Mouse (Mus musculus): ENCODE results near the gene Wdr95. TPM values are rescaled to one million over a fixed set of nuclear protein-coding genes. Genes with fewer than 3 reads are reported as not detected.

Wdr95 gene
- total and polyA plus RNA-seq, 3 experiments = not detected

DNA sequence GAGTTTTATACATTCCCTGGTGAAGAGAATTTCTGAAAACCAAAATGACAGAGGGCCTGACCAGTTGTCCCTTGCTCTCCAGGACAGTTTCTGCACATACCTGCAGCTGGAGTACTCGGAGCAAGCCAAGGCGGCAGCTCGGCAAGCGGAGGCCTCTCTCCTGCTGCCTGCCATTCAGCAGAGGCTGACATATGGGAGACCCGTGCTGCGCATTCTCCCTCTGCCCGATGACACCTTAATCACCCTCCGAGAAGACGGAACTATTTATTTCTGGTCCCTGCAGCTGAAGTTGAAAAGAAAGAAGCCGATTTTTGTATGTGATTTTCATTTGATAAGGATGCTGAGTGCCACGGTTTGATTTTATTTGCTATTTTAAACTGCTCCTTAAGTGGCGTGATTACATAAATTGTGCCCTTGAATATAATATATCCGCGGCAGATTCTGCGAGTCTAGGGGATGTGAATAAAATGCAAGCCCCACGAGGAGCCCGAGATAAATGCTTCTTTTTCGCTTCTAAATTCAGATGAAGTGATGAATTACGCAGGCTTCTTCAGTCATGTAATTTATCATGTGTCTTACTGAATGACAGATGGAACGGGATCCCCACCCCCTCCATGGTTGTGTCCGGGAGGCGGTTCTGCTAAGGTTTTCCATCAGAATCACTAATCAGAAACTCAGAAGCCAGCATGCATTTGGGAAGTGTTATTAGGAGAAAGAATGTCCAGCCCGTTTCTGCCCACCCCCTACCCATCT is 24.9 kb upstream of the Wdr95 start:
- no peak for TF ChIP-seq CHD1 (IDR thresholded peaks at IDR 0.05; ENCODE audit: low read depth, low read length)
- no peak for TF ChIP-seq USF2 (IDR thresholded peaks at IDR 0.05; ENCODE audit: borderline replicate concordance in 1 of 2, insufficient read depth in 1 of 2, low read depth in 1 of 2, low read length in 2 of 2)
- TF ChIP-seq JUND (IDR thresholded peaks at IDR 0.05; ENCODE audit: low read depth, low read length) = no peak
- TF ChIP-seq POLR2AphosphoS2 (IDR thresholded peaks at IDR 0.05; ENCODE audit: low read length) = no peak
- TF ChIP-seq NELFE (IDR thresholded peaks at IDR 0.05; ENCODE audit: low read depth, low read length) = no peak
- TF ChIP-seq TCF12 (IDR thresholded peaks at IDR 0.05; ENCODE audit: low read depth, low read length) = no peak
- TF ChIP-seq NRF1 (IDR thresholded peaks at IDR 0.05; ENCODE audit: insufficient read depth, low read depth, low read length, poor library complexity, severe bottlenecking) = no peak
- TF ChIP-seq RAD21 (IDR thresholded peaks at IDR 0.05; ENCODE audit: low read depth, low read length) = no peak
- TF ChIP-seq ZC3H11A (IDR thresholded peaks at IDR 0.05; ENCODE audit: low read depth, low read length) = no peak
- no peak for TF ChIP-seq MXI1 (IDR thresholded peaks at IDR 0.05; ENCODE audit: low read depth, low read length)
- no peak for TF ChIP-seq POLR2A (IDR thresholded peaks at IDR 0.05; ENCODE audit: control insufficient read depth in 1 of 2, insufficient read depth in 1 of 2, low read depth in 1 of 2, low read length in 2 of 2, poor library complexity in 1 of 2)
- no peak for TF ChIP-seq POLR2AphosphoS5 (IDR thresholded peaks at IDR 0.05; ENCODE audit: borderline replicate concordance, low read depth, low read length)
- no peak for TF ChIP-seq ZKSCAN1 (IDR thresholded peaks at IDR 0.05; ENCODE audit: low read depth, low read length)
- TF ChIP-seq MYB (IDR thresholded peaks at IDR 0.05; ENCODE audit: low read depth, low read length) = no peak
- no peak for TF ChIP-seq CTCF (IDR thresholded peaks at IDR 0.05 in 2 of 3, conservative IDR thresholded peaks at IDR 0.05 in 1 of 3; ENCODE audit: control insufficient read depth in 1 of 3, insufficient read depth in 1 of 3, low read depth in 2 of 3, low read length in 3 of 3, poor library complexity in 1 of 3, severe bottlenecking in 1 of 3)
- no peak for TF ChIP-seq E2F4 (IDR thresholded peaks at IDR 0.05; ENCODE audit: borderline replicate concordance, low read depth, low read length)
- no peak for TF ChIP-seq USF1 (IDR thresholded peaks at IDR 0.05; ENCODE audit: low read depth, low read length)
- H3K9me3 ChIP-seq (replicated peaks; ENCODE audit: insufficient read depth, low read length) = no peaks in the 10 kb centered on the region; the same call in 1 of the 2 replicates

DNA sequence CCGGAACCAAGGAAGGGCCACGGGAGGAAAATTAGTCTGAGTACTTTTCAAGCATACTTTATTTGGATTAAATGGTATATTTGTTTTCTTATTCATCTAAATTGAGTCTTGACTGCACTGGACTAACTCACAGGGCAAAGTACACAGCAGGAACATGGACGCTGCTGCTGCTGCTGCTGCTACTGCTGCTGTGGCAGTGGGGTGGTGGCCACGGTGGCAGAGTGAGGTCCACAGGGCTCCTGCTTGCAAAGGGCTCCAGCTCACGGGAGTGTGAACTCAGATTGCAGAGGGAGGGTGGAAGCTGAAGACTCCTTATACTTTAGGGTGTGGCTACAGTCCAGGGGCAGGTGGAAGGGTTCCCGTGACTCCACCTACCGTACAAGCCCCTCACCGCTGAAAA is 23.5 kb upstream of the Wdr95 start:
- Histone ChIP-seq H3K27me3 (ENCODE audit: control insufficient read depth in 1 of 2, insufficient read depth in 2 of 2, low read length in 2 of 2) (no peaks in the 10 kb centered on the region), H3K79me2 (ENCODE audit: control insufficient read depth, insufficient read depth, low read length, poor library complexity) (no peaks in the 10 kb centered on the region), H3K4me3 (ENCODE audit: control insufficient read depth in 1 of 2, insufficient read depth in 1 of 2, low read depth in 2 of 2, low read length in 2 of 2) (no peak overlapping the region), H3K9ac (ENCODE audit: control insufficient read depth, low read depth, low read length, poor library complexity, severe bottlenecking) (no peak overlapping the region), H3K9me3 (replicated peaks; ENCODE audit: insufficient read depth, low read length) (no peaks in the 10 kb centered on the region; the same call in 1 of the 2 replicates), H3K27ac (ENCODE audit: control insufficient read depth, low read depth, low read length) (no peak overlapping the region), H3K36me3 (ENCODE audit: control insufficient read depth in 1 of 2, insufficient read depth in 2 of 2, low read length in 2 of 2) (no peaks in the 10 kb centered on the region), H3K4me1 (ENCODE audit: control insufficient read depth in 1 of 2, insufficient read depth in 2 of 2, low read length in 2 of 2) (no peaks in the 10 kb centered on the region)
- DNase-seq (ENCODE audit: low read depth, low spot score) = no peak
- TF ChIP-seq TAL1 (IDR thresholded peaks at IDR 0.05; ENCODE audit: low read length) = no peak
- TF ChIP-seq JUND (IDR thresholded peaks at IDR 0.05; ENCODE audit: low read depth, low read length) = no peak
- TF ChIP-seq ELF1 (IDR thresholded peaks at IDR 0.05; ENCODE audit: low read depth, low read length) = no peak
- TF ChIP-seq CHD2 (IDR thresholded peaks at IDR 0.05; ENCODE audit: low read length) = no peak
- TF ChIP-seq POLR2A (IDR thresholded peaks at IDR 0.05; ENCODE audit: control insufficient read depth in 1 of 2, insufficient read depth in 1 of 2, low read depth in 1 of 2, low read length in 2 of 2, poor library complexity in 1 of 2) = no peak
- TF ChIP-seq RCOR1 (IDR thresholded peaks at IDR 0.05; ENCODE audit: low read depth, low read length) = no peak
- TF ChIP-seq CHD1 (IDR thresholded peaks at IDR 0.05; ENCODE audit: low read depth, low read length) = no peak
- no peak for TF ChIP-seq E2F4 (IDR thresholded peaks at IDR 0.05; ENCODE audit: borderline replicate concordance, low read depth, low read length)
- TF ChIP-seq POLR2AphosphoS2 (IDR thresholded peaks at IDR 0.05; ENCODE audit: low read length) = no peak
- no peak for TF ChIP-seq UBTF (IDR thresholded peaks at IDR 0.05; ENCODE audit: borderline replicate concordance, insufficient read depth, low read depth, low read length)
- TF ChIP-seq MYB (IDR thresholded peaks at IDR 0.05; ENCODE audit: low read depth, low read length) = no peak
- no peak for TF ChIP-seq RAD21 (IDR thresholded peaks at IDR 0.05; ENCODE audit: low read depth, low read length)
- no peak for TF ChIP-seq GABPA (IDR thresholded peaks at IDR 0.05; ENCODE audit: low read depth, low read length)
- TF ChIP-seq SMC3 (IDR thresholded peaks at IDR 0.05; ENCODE audit: low read depth, low read length) = no peak

More for the DNA sequence above, 24.9 kb upstream of the Wdr95 start:
- Histone ChIP-seq H3K27me3 (ENCODE audit: control insufficient read depth in 1 of 2, insufficient read depth in 2 of 2, low read length in 2 of 2) (no peaks in the 10 kb centered on the region), H3K27ac (ENCODE audit: control insufficient read depth, low read depth, low read length) (no peak overlapping the region), H3K36me3 (ENCODE audit: control insufficient read depth in 1 of 2, insufficient read depth in 2 of 2, low read length in 2 of 2) (no peaks in the 10 kb centered on the region), H3K4me3 (ENCODE audit: control insufficient read depth in 1 of 2, insufficient read depth in 1 of 2, low read depth in 2 of 2, low read length in 2 of 2) (no peak overlapping the region), H3K9ac (ENCODE audit: control insufficient read depth, low read depth, low read length, poor library complexity, severe bottlenecking) (no peak overlapping the region), H3K79me2 (ENCODE audit: control insufficient read depth, insufficient read depth, low read length, poor library complexity) (no peaks in the 10 kb centered on the region), H3K4me1 (ENCODE audit: control insufficient read depth in 1 of 2, insufficient read depth in 2 of 2, low read length in 2 of 2) (no peaks in the 10 kb centered on the region)
- no peak for DNase-seq (ENCODE audit: low read depth, low spot score)

Data from MEL (cell line).